Mouse (Mus musculus): ENCODE results near the gene Lfng.

DNA sequence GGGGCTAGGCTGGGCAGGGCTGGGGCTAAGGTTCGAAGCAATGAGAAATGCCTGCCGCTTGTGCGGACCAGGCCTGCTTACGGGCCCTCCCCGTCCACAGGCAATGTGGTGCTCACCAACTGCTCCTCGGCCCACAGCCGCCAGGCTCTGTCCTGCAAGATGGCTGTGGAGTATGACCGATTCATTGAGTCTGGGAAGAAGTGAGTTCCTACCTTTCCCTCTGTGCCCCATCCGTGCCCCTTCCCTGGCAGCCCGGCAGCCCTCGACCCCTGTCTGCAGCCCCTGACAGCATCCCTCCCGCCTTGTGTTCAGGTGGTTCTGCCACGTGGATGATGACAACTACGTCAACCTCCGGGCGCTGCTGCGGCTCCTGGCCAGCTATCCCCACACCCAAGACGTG, 5.1 kb downstream of the Lfng start:
- TF ChIP-seq POLR2A (IDR thresholded peaks at IDR 0.05; ENCODE audit: insufficient read depth, low read length) (no peak), EP300 (IDR thresholded peaks at IDR 0.05; ENCODE audit: insufficient read depth, low read depth, low read length) (no peak), CTCF (IDR thresholded peaks at IDR 0.05; ENCODE audit: low read depth, low read length) (no peak)

Measured in ES-Bruce4 (cell line).